Mouse (Mus musculus) thymus, adult 2 months (tissue): ENCODE measurements at regions not wholly inside any gene's neighbourhood (a gene's known extent, or its start where the extent isn't known, plus 50 kb on each side); places are given as distances from the start of the nearest gene placed in this dataset.

Source experiments
- DNase-seq: peaks from one replicate; pipeline ENCODE4 v3.0.0; 2021
- H3K27ac ChIP-seq: fragments of 200-500 bp; 2 replicates; pipeline ENCODE4 v1.5.1; 2012; ENCODE audit warnings: low read length, control low read depth; ENCODE audit not compliant: control insufficient read depth, insufficient read depth
- H3K27me3 ChIP-seq: fragments of 200-500 bp; 2 replicates; pipeline ENCODE4 v1.6.1; 2012; ENCODE audit warnings: mild to moderate bottlenecking, low read length, moderate library complexity, mixed read lengths; ENCODE audit not compliant: control insufficient read depth, insufficient read depth
- H3K36me3 ChIP-seq: fragments of 200-500 bp; 2 replicates; pipeline ENCODE4 v1.6.1; 2012; ENCODE audit warnings: mild to moderate bottlenecking, low read length, moderate library complexity; ENCODE audit not compliant: control insufficient read depth, insufficient read depth
- H3K4me1 ChIP-seq: fragments of 200-500 bp; replicated peaks from 2 replicates; pipeline ENCODE4 v1.6.1; 2012; ENCODE audit warnings: low read length; ENCODE audit not compliant: control insufficient read depth, insufficient read depth
- H3K4me3 ChIP-seq: fragments of 200-500 bp; 2 replicates; pipeline ENCODE4 v1.5.1; 2012; ENCODE audit warnings: mild to moderate bottlenecking, low read length, control low read depth, moderate library complexity; ENCODE audit not compliant: control insufficient read depth, insufficient read depth
- CTCF ChIP-seq: fragments of 200-500 bp; IDR thresholded peaks from 2 replicates; pipeline ENCODE4 v1.5.1; 2012; ENCODE audit warnings: mild to moderate bottlenecking, control low read depth, low read length, moderate library complexity, borderline replicate concordance; ENCODE audit not compliant: control insufficient read depth, poor library complexity, insufficient read depth; ENCODE audit errors: extremely low read depth
- POLR2A ChIP-seq: fragments of 200-500 bp; IDR thresholded peaks from 2 replicates; pipeline ENCODE4 v1.6.1; 2012; ENCODE audit warnings: mild to moderate bottlenecking, low read length, control low read depth, moderate library complexity; ENCODE audit not compliant: control insufficient read depth, poor library complexity, insufficient read depth; ENCODE audit errors: extremely low read depth
- WGBS: fragments of 180-500 bp; shearing (Covaris S2); methylation state at CpG from one replicate; pipeline ENCODE4 v1.1.7; 2018; 5-methylcytosine and 5-hydroxymethylcytosine counted together

GRCm38 (mm10) chr11:79825881-79826280, 136.3 kb downstream of the Utp6 start:
- H3K4me3 ChIP-seq = no peak overlapping the region
- 82% methylated on average over 4 of the region's 4 CpGs for WGBS
- H3K27ac ChIP-seq = no peak overlapping the region
- no peaks in the 10 kb centered on the region for H3K36me3 ChIP-seq
- DNase-seq = no peak
- no peaks in the 10 kb centered on the region for H3K27me3 ChIP-seq
- 0 out of 2 replicates have a peak, but pooled peaks cover 6% of the 10 kb centered on the region for H3K4me1 ChIP-seq
- TF ChIP-seq CTCF (no peak), POLR2A (no peak)

GRCm38 (mm10) chr11:79823631-79824310, 138.4 kb downstream of the Utp6 start:
- Histone ChIP-seq H3K27me3 (no peaks in the 10 kb centered on the region), H3K4me3 (no peak overlapping the region), H3K4me1 (0 out of 2 replicates have a peak, but pooled peaks cover 6% of the 10 kb centered on the region), H3K36me3 (no peaks in the 10 kb centered on the region), H3K27ac (no peak overlapping the region)
- TF ChIP-seq CTCF = no peak
- TF ChIP-seq POLR2A = no peak
- no peak for DNase-seq
- 90% methylated on average over 11 of the region's 11 CpGs for WGBS

- H3K36me3 ChIP-seq = no peaks in the 10 kb centered on the region
- no peaks in the 10 kb centered on the region for H3K27me3 ChIP-seq
- 0 out of 2 replicates have a peak, but pooled peaks cover 6% of the 10 kb centered on the region for H3K4me1 ChIP-seq
- H3K27ac ChIP-seq = no peak overlapping the region
- H3K4me3 ChIP-seq = no peak overlapping the region
- WGBS = 51% methylated on average over 5 of the region's 5 CpGs
- TF ChIP-seq POLR2A (no peak), CTCF (no peak)
- no peak for DNase-seq
Observed at GRCm38 (mm10) chr11:79821986-79822385, 140.2 kb downstream of the Utp6 start.

GRCm38 (mm10) chr11:79815156-79815555, 147.0 kb downstream of the Utp6 start:
- no peak for DNase-seq
- no peaks in the 10 kb centered on the region for H3K36me3 ChIP-seq
- 85% methylated on average over 3 of the region's 3 CpGs for WGBS
- no peak overlapping the region for H3K4me3 ChIP-seq
- TF ChIP-seq POLR2A = no peak
- TF ChIP-seq CTCF = no peak
- H3K27me3 ChIP-seq = no peaks in the 10 kb centered on the region
- H3K4me1 ChIP-seq = no peaks in the 10 kb centered on the region
- H3K27ac ChIP-seq = no peak overlapping the region

GRCm38 (mm10) chr11:79806911-79807466, 155.2 kb downstream of the Utp6 start:
- Histone ChIP-seq H3K4me3 (no peak overlapping the region), H3K36me3 (no peaks in the 10 kb centered on the region), H3K27ac (no peak overlapping the region), H3K27me3 (no peaks in the 10 kb centered on the region), H3K4me1 (peaks cover 10% of the 10 kb centered on the region; the same call in 1 of the 2 replicates)
- peak; percentile 18 for DNase-seq
- TF ChIP-seq POLR2A (no peak), CTCF (no peak)
- WGBS = 10% methylated on average over 17 of the region's 17 CpGs

GRCm38 (mm10) chr11:79806417-79806816, 155.8 kb downstream of the Utp6 start:
- TF ChIP-seq CTCF = no peak
- TF ChIP-seq POLR2A = no peak
- Histone ChIP-seq H3K4me3 (no peak overlapping the region), H3K27me3 (no peaks in the 10 kb centered on the region), H3K4me1 (peaks cover 10% of the 10 kb centered on the region; the same call in 1 of the 2 replicates), H3K27ac (no peak overlapping the region), H3K36me3 (no peaks in the 10 kb centered on the region)
- no peak for DNase-seq
- 89% methylated on average over 10 of the region's 10 CpGs for WGBS
